Mouse (Mus musculus): ENCODE results near the gene Wdr78. TPM values are rescaled to one million over a fixed set of nuclear protein-coding genes. Genes with fewer than 3 reads are reported as not detected.

The Wdr78 gene
- 4.0 and 5.8 TPM in 2 replicates for polyA plus RNA-seq (2015; fragmentation: Nextera tagmentation; extraction: Ambion mirVana)

DNA sequence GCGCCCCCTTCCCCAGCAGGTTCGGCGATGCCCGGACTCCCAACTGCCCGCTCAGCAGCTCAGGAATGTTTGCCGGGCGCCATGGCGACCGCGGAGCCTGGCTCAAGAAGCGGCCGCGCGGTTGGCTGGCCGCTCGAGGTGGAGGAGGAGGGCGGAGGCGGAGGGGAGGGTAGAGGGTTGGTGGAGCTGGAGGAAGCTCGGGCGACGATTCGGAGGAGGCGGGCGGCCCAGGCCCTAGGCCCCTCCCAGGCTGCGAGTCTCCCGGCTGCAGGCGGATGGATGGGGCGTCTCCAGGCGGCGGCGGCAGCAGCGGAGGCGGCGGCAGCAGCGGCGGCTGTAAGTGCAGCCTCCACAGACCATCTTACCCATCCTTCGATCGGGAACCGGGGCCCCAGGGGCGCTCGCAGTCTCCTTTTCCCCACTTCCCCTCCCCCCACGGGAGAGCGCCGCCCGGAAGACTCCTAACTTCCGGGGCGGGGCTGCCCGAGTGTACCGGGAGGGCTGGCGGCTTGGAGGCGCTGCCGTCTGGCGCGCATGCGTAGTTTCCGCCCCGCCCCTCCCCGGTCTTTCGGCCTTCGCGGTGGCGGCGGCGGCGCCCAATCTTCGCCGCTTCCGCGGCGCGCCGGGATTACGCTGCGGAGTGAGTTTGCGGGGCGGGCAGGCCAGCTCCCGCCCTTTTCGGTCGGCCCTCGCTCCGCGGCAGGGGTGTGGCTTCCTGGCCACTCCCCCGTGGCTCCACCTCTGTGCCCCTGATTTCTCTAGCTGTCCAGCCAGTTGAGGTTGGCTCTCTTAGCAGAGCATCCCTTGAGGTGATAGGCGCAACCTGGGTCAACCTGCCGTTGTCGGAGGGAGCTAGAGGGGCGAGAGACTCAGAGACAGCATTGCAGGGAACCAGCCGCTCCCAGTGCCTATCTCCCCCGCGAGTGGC is at the start of gene Wdr78, which contains the start of gene Mier1:
Wdr78 (minus strand) TSS at position 372 of the 928 bp plus-strand sequence.
Mier1 (plus strand) TSS at position 207 of the 928 bp plus-strand sequence.
- H3K27ac ChIP-seq (replicated peaks): peak within 1 kb of the TSS; percentile 100
- no peaks in the 10 kb centered on the region for H3K27me3 ChIP-seq
- peak within 1 kb of the TSS; percentile 81 for H3K4me3 ChIP-seq
- H3K4me2 ChIP-seq (replicated peaks): peak within 1 kb of the TSS; percentile 64
- under 1% methylated on average over 87 of the region's 90 CpGs for WGBS
- H3K36me3 ChIP-seq: peaks cover 6% of the 10 kb centered on the region; the same call in 1 of the 2 replicates
- H3K4me1 ChIP-seq: peaks cover 39% of the 10 kb centered on the region
- H3K9ac ChIP-seq (replicated peaks): peak within 1 kb of the TSS; percentile 82
- ATAC-seq (replicated peaks): peak; percentile 100
- no peaks in the 10 kb centered on the region for H3K9me3 ChIP-seq

DNA sequence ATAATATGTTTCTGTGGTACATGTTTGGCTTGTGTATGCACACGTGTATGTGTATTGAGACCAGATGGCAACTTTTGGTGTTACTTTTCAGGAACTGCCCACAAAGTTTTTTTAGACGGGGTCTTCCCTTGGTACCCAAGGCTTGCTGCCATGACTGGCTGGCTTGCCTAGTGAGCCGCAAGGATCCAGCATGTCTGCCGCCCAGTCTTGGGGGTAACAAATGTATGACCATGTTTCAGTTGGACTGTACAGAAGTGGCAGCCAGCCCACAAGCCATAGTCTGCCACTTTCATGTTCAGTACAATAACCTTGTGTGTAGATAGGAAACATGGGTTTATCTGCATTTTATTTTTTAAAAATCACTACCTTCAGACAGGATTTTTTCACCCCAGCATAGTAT is 44.4 kb upstream of the Wdr78 start:
- ATAC-seq (replicated peaks): no peak
- H3K4me1 ChIP-seq: no peaks in the 10 kb centered on the region
- H3K27ac ChIP-seq (replicated peaks): no peak overlapping the region
- H3K4me3 ChIP-seq: no peak overlapping the region
- no peaks in the 10 kb centered on the region for H3K27me3 ChIP-seq
- no peak overlapping the region for H3K9ac ChIP-seq (replicated peaks)
- no peak overlapping the region for H3K4me2 ChIP-seq (replicated peaks)
- H3K9me3 ChIP-seq: no peaks in the 10 kb centered on the region
- peaks cover 49% of the 10 kb centered on the region for H3K36me3 ChIP-seq
- 96% methylated on average over 4 of the region's 4 CpGs for WGBS

DNA sequence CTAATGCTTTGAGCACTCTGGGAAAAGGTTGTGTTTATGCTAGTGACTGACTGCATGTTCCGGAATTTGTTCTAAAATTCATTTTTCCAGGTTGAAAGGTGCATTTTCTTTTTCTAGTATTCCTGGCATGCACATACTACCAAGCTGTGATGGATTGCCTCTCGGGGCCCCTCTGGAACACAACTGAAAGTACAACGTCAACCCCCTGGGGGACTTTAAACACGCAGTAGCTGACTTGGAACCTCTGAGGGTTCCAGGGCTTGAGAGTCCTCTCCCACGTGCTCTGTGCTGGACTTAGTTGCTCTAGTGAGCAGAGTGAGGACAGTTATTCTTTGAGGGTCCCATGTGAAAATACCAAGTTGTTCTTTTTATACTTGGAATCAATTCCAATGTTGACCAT is 37.6 kb upstream of the Wdr78 start:
- Histone ChIP-seq H3K4me1 (no peaks in the 10 kb centered on the region), H3K36me3 (peaks cover 48% of the 10 kb centered on the region), H3K4me3 (no peak overlapping the region), H3K27ac (replicated peaks) (no peak overlapping the region), H3K9ac (replicated peaks) (no peak overlapping the region), H3K4me2 (replicated peaks) (no peak overlapping the region), H3K27me3 (no peaks in the 10 kb centered on the region), H3K9me3 (no peaks in the 10 kb centered on the region)
- ATAC-seq (replicated peaks): no peak
- 90% methylated on average over 5 of the region's 5 CpGs for WGBS

DNA sequence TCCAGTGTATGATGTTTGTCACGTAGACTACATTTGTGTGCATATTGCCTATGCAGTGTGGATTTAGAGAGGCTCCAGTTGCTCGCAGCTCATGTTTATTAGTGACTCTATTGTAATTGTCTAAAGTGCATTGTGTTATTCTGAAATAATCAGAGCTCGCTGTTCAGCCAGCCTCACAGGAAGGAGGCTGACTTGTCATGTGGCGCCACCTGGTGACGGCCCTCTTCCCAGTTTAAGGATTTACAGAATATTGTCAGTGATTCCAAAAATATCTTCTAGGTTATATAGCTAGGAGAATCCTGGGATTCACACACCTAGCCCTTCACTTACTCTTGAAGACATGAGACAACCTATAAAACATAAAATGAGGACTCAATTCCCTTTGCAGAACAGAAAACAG is 32.0 kb upstream of the Wdr78 start:
- H3K9ac ChIP-seq (replicated peaks): no peak overlapping the region
- 30% methylated on average over 5 of the region's 5 CpGs for WGBS
- no peaks in the 10 kb centered on the region for H3K9me3 ChIP-seq
- no peak overlapping the region for H3K4me3 ChIP-seq
- H3K4me1 ChIP-seq: no peaks in the 10 kb centered on the region
- no peaks in the 10 kb centered on the region for H3K27me3 ChIP-seq
- H3K4me2 ChIP-seq (replicated peaks): no peak overlapping the region
- H3K36me3 ChIP-seq: peaks cover 49% of the 10 kb centered on the region
- 0 out of 2 replicates have a peak, but pooled peaks have one; percentile 13 for ATAC-seq (replicated peaks)
- H3K27ac ChIP-seq (replicated peaks): no peak overlapping the region

DNA sequence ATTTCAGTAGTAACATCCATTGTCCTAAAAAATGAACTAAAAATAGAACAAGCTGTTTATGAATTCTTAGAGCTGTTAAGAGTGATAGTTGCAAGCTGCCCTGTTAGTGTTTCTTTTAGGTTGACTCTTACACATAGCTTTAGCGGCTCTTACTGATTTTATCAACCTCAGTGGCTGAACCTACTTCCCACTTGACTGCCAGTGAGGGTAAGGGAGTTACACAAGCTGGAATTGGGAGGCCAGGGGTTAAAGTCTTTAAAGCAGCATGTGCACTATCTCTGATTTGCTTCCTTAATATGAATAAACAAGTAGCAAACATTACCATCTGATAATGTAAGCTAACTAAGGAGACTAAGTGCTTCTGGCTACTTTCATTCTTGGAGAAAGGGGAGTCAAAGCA is 22.6 kb upstream of the Wdr78 start:
- Histone ChIP-seq H3K4me2 (replicated peaks) (no peak overlapping the region), H3K27ac (replicated peaks) (no peak overlapping the region), H3K4me1 (no peaks in the 10 kb centered on the region), H3K9ac (replicated peaks) (no peak overlapping the region), H3K36me3 (peaks cover 25% of the 10 kb centered on the region), H3K9me3 (no peaks in the 10 kb centered on the region), H3K27me3 (no peaks in the 10 kb centered on the region), H3K4me3 (no peak overlapping the region)
- ATAC-seq (replicated peaks): no peak
- 90% methylated on average over 1 of the region's 1 CpGs for WGBS

DNA sequence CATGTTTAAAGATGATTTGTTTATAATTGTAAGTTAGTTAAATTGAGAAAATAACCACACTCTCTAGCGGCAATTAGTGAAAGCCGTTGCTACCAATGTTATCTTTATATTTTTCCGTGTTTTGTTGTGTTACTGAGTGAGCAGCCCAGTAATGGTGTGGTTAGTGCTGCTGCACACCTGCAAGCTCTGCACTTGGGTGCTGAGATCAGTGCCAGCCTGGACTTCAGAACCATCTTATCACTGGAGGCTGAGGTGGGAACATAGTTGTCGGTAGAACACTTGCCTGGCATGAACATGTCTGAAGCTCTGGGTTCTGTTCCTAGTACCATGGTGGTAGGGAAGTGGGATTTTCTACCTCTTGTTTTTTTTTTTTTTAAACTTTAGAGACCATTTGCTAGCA is 12.2 kb upstream of the Wdr78 start:
- H3K27me3 ChIP-seq: no peaks in the 10 kb centered on the region
- H3K9ac ChIP-seq (replicated peaks): no peak overlapping the region
- no peak overlapping the region for H3K4me2 ChIP-seq (replicated peaks)
- H3K4me1 ChIP-seq: 0 out of 2 replicates have a peak, but pooled peaks cover 3% of the 10 kb centered on the region
- 92% methylated on average over 4 of the region's 4 CpGs for WGBS
- peaks cover 6% of the 10 kb centered on the region for H3K36me3 ChIP-seq
- H3K4me3 ChIP-seq: no peak overlapping the region
- H3K27ac ChIP-seq (replicated peaks): no peak overlapping the region
- no peak for ATAC-seq (replicated peaks)
- no peaks in the 10 kb centered on the region for H3K9me3 ChIP-seq

DNA sequence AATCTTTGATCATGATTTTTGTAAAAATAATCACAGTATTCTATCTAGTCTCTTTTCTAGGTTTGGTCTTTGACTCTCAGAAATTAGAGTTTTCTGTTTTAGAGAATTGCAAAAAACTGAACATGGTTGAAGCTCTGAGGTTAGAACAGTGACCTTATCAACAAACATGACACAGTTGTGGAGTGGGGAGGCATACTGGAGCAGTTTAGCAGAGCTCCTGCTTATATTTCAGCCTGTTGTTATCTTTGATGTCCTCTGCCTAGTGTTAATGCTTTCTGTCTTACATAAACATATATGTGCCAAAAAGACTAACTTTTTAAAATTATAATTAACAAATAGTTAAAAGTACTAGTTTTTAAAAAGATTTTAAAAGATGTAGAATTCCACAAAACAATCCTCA is 9.3 kb upstream of the Wdr78 start:
- no peaks in the 10 kb centered on the region for H3K36me3 ChIP-seq
- no peak overlapping the region for H3K4me3 ChIP-seq
- no peak overlapping the region for H3K27ac ChIP-seq (replicated peaks)
- no peak for ATAC-seq (replicated peaks)
- H3K27me3 ChIP-seq: no peaks in the 10 kb centered on the region
- peaks cover 24% of the 10 kb centered on the region for H3K4me1 ChIP-seq
- H3K9ac ChIP-seq (replicated peaks): no peak overlapping the region
- no peaks in the 10 kb centered on the region for H3K9me3 ChIP-seq
- H3K4me2 ChIP-seq (replicated peaks): no peak overlapping the region

DNA sequence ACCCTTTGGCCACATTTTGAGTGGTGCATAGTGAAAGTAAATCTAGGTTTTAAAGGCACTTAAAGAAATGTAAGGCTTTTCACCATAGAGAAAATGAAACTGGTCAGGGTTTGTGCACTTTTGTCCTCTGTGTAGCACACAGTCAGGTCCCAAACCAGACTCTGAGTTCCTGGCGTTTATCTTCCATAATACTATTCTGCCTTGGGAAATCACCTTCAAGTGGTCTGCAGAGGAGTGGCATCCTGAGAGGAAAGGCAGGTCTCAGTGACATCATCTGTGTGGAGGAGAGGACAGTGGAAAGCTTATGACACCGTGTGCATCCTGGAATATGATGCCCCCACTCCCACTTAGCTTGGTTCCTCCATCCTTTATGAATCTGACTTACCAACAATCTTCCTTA is 8.7 kb upstream of the Wdr78 start:
- no peaks in the 10 kb centered on the region for H3K27me3 ChIP-seq
- H3K4me3 ChIP-seq: no peak overlapping the region
- no peak overlapping the region for H3K4me2 ChIP-seq (replicated peaks)
- H3K36me3 ChIP-seq: no peaks in the 10 kb centered on the region
- H3K4me1 ChIP-seq: peaks cover 25% of the 10 kb centered on the region
- H3K9ac ChIP-seq (replicated peaks): no peak overlapping the region
- 76% methylated on average over 2 of the region's 2 CpGs for WGBS
- H3K9me3 ChIP-seq: no peaks in the 10 kb centered on the region
- H3K27ac ChIP-seq (replicated peaks): no peak overlapping the region
- no peak for ATAC-seq (replicated peaks)

DNA sequence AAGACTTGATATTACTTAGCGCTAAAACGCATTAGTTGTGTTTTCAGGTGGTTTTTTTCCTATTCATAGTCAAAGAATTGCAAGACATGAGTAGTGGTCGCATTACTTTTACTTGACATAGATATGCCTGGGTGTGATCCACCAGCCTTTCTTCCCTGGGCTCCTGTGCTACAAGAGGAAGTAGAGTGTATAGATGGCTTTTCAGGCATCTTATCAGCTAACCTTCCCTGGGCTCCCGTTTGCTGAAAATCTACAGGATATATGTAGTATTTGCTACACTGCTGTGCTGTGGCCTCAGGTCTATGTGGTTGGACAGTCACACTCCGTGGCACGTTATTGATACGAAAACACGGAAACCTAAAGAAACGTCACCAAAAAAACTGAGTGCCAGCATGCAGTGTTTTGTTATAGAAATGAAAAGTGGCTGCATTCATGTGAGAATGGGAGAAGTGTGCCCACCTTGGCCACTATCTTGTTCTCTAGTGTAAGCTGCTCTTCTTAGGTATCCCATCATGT is 6.6 kb upstream of the Wdr78 start:
- 87% methylated on average over 9 of the region's 9 CpGs for WGBS
- Histone ChIP-seq H3K4me3 (0 out of 2 replicates have a peak overlapping the region, but pooled peaks have one; percentile 78), H3K27me3 (no peaks in the 10 kb centered on the region), H3K9me3 (no peaks in the 10 kb centered on the region), H3K4me2 (replicated peaks) (no peak overlapping the region), H3K9ac (replicated peaks) (no peak overlapping the region), H3K36me3 (peaks cover 6% of the 10 kb centered on the region; the same call in 1 of the 2 replicates), H3K27ac (replicated peaks) (no peak overlapping the region), H3K4me1 (peaks cover 30% of the 10 kb centered on the region)
- ATAC-seq (replicated peaks): no peak

DNA sequence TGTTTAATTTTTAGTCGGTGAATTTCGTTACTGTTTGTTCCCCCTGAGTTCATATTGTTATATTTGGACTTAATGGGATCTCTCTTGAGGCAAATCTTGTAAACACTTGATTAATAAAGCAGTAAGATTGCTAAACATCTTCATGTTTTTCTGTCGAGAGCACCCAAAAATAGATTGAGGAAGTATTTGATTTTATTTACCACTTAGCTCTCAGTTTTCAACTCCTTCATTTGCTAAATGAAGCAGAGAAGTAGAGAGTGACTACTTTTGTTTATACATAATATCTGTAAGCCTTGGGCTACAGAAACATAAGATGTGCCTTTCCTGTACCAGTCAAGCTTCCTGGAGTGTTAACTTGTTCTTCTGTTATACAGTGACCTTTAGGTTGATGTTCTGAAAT is 6.0 kb upstream of the Wdr78 start:
- Histone ChIP-seq H3K9me3 (no peaks in the 10 kb centered on the region), H3K4me3 (peak overlapping the region; percentile 78), H3K9ac (replicated peaks) (no peak overlapping the region), H3K27ac (replicated peaks) (no peak overlapping the region), H3K4me1 (peaks cover 35% of the 10 kb centered on the region), H3K27me3 (no peaks in the 10 kb centered on the region), H3K4me2 (replicated peaks) (peak overlapping the region; percentile 91), H3K36me3 (peaks cover 6% of the 10 kb centered on the region; the same call in 1 of the 2 replicates)
- no peak for ATAC-seq (replicated peaks)
- whole genome bisulfite sequencing: 34% methylated on average over 3 of the region's 3 CpGs

DNA sequence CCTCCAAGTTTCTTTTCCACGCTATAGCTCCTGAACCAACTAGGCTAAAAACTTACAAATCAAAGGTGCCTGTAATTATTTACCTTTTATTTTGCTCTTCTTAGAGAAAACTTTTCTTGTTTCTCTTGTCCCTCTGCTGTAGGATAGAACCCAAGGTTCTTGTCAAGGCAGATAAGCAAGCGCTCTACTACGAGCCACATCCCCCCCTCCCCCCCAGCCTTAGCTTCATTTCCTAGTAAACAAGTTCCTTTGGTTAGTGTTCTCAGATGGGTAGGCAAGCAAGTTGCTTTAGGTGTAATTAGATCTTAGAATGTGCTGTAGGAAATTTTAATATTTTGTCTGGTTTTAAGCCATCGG is 5.7 kb upstream of the Wdr78 start:
- Histone ChIP-seq H3K4me3 (peak overlapping the region; percentile 78), H3K27ac (replicated peaks) (no peak overlapping the region; the same call in 1 of the 2 replicates), H3K27me3 (no peaks in the 10 kb centered on the region), H3K4me1 (peaks cover 39% of the 10 kb centered on the region), H3K36me3 (peaks cover 6% of the 10 kb centered on the region; the same call in 1 of the 2 replicates), H3K4me2 (replicated peaks) (peak overlapping the region; percentile 91), H3K9ac (replicated peaks) (peak overlapping the region; percentile 77), H3K9me3 (no peaks in the 10 kb centered on the region)
- WGBS: 12% methylated on average over 4 of the region's 4 CpGs
- no peak for ATAC-seq (replicated peaks)

DNA sequence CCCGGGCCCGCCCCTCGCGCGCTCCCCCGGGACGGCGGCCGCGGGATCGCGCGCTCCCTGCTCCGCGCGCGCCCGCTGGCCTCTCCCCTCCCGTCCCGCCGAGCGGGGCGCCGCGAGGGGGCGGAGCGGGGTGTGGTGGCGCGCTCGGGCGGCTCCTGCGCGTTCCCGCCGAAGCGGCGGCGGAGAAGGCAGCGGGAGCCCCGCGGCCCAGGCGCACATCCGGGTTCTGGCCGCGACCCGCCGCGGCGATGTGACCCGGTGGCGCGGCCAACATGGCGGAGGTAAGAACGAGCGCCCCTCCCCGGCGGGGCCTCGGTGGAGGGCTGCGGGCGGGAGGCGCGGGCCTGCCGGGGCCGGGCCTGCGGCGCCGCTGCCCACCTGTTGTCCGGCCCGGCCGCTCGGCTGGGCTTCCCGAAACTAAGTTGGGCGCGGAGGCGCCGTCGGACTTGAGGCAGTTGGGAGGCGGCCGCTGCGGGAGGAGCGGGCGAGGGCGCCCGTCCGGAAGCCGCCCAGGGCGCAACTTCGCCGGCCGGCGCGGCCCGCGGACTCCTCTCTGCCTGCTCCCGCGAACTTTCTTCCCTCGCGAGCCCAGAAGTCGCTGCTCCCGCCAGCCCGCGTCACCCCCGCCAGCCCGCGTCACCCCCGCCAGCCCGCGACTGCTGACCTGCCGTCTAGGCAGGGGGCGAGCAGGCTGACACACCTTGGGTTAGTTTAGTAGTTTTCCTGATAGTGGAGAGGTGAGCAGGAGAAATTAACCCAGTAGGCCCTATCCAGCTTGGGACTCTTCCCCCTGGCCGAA is 5.1 kb upstream of the Wdr78 start:
- H3K4me1 ChIP-seq: peaks cover 40% of the 10 kb centered on the region
- peak overlapping the region; percentile 91 for H3K4me2 ChIP-seq (replicated peaks)
- ATAC-seq (replicated peaks): peak; percentile 49
- H3K4me3 ChIP-seq: peak overlapping the region; percentile 78
- under 1% methylated on average over 88 of the region's 111 CpGs for WGBS
- peak overlapping the region; percentile 77 for H3K9ac ChIP-seq (replicated peaks)
- H3K9me3 ChIP-seq: no peaks in the 10 kb centered on the region
- peak overlapping the region; percentile 76 for H3K27ac ChIP-seq (replicated peaks)
- H3K36me3 ChIP-seq: peaks cover 6% of the 10 kb centered on the region; the same call in 1 of the 2 replicates
- H3K27me3 ChIP-seq: no peaks in the 10 kb centered on the region

All from forebrain, embryonic 15.5 days (tissue).